Mouse (Mus musculus) adipocyte (in vitro differentiated cells): Measurements from ENCODE around the gene Timm44.

Source experiments
- DNase-seq: peaks from one replicate; pipeline ENCODE4 v3.0.0-alpha.2; 2016; ENCODE audit warnings: low spot score

The Timm44 gene

GRCm38 (mm10) chr8:4237814-4238433 lies 37.8 kb downstream of the Timm44 start:
- no peak for DNase-seq

- DNase-seq, result no peak
Observed at GRCm38 (mm10) chr8:4230612-4231351, 44.9 kb downstream of the Timm44 start.

GRCm38 (mm10) chr8:4229784-4230183 lies 45.9 kb downstream of the Timm44 start:
- no peak for DNase-seq

- DNase-seq, result no peak
Observed at GRCm38 (mm10) chr8:4227919-4228318, 47.8 kb downstream of the Timm44 start.

GRCm38 (mm10) chr8:4226739-4227347 lies 48.9 kb downstream of the Timm44 start, which contains the start of gene Lrrc8e:
Gene Lrrc8e, plus strand, starts transcription at chr8:4226827.
- DNase-seq, result no peak

GRCm38 (mm10) chr8:4226323-4226722 lies 49.4 kb downstream of the Timm44 start:
- no peak for DNase-seq

- DNase-seq, result no peak
Observed at GRCm38 (mm10) chr8:4222059-4222458, 53.7 kb downstream of the Timm44 start.

- DNase-seq, result no peak
Observed at GRCm38 (mm10) chr8:4219617-4220016, 56.1 kb downstream of the Timm44 start.

GRCm38 (mm10) chr8:4216791-4217621 lies 58.7 kb downstream of the Timm44 start, which contains the start of gene Prr36:
Gene Prr36, minus strand, starts transcription at chr8:4217459.
- no peak for DNase-seq

- no peak for DNase-seq
Observed at GRCm38 (mm10) chr8:4216296-4216695, 59.4 kb downstream of the Timm44 start.

GRCm38 (mm10) chr8:4214006-4214980 lies 61.4 kb downstream of the Timm44 start:
- DNase-seq, result no peak

- DNase-seq, result no peak
Observed at GRCm38 (mm10) chr8:4213210-4214005, 62.3 kb downstream of the Timm44 start.

GRCm38 (mm10) chr8:4212809-4213209 lies 62.9 kb downstream of the Timm44 start:
- DNase-seq, result no peak

GRCm38 (mm10) chr8:4211097-4211496 lies 64.6 kb downstream of the Timm44 start:
- DNase-seq, result no peak
